Mouse (Mus musculus): ENCODE measurements around the gene Mmp2.
"Not testable (repeated sequence)": the region's sequence is repeated elsewhere in the genome, so short reads cannot be mapped to it uniquely, and the experiment has no call there.

Gene Mmp2

GRCm38 (mm10) chr8:92839161-92839560 lies 12.1 kb downstream of the Mmp2 start:
- DNase-seq = no peak

- DNase-seq = no peak
Measured at GRCm38 (mm10) chr8:92839876-92840275, 12.8 kb downstream of the Mmp2 start.

GRCm38 (mm10) chr8:92846684-92847083 lies 19.6 kb downstream of the Mmp2 start:
- DNase-seq = no peak

- DNase-seq = no peak
Measured at GRCm38 (mm10) chr8:92847299-92847698, 20.2 kb downstream of the Mmp2 start.

- DNase-seq = no peak
Measured at GRCm38 (mm10) chr8:92849261-92849660, 22.2 kb downstream of the Mmp2 start.

- DNase-seq = peak; percentile 43 to 54
Measured at GRCm38 (mm10) chr8:92850239-92850638, 23.1 kb downstream of the Mmp2 start.

GRCm38 (mm10) chr8:92851381-92851780 lies 24.3 kb downstream of the Mmp2 start:
- no peak for DNase-seq

GRCm38 (mm10) chr8:92853188-92853983 lies 26.3 kb downstream of the Mmp2 start:
- no peak for DNase-seq

- DNase-seq = no peak
Measured at GRCm38 (mm10) chr8:92854673-92855072, 27.6 kb downstream of the Mmp2 start.

GRCm38 (mm10) chr8:92855171-92855894 lies 28.2 kb downstream of the Mmp2 start, which contains the start of gene Lpcat2:
Gene Lpcat2 (plus strand): TSS chr8:92855339.
- DNase-seq = peak; percentile 24 to 35

- no peak for DNase-seq
Measured at GRCm38 (mm10) chr8:92856273-92856986, 29.3 kb downstream of the Mmp2 start.

GRCm38 (mm10) chr8:92858475-92859182 lies 31.5 kb downstream of the Mmp2 start:
- DNase-seq = no peak

- DNase-seq = no peak
Measured at GRCm38 (mm10) chr8:92861977-92862376, 34.9 kb downstream of the Mmp2 start.

- no peak for DNase-seq
Measured at GRCm38 (mm10) chr8:92870281-92870680, 43.2 kb downstream of the Mmp2 start.

- no peak for DNase-seq
Measured at GRCm38 (mm10) chr8:92872063-92872759, 45.1 kb downstream of the Mmp2 start.

GRCm38 (mm10) chr8:92875795-92876194 lies 48.7 kb downstream of the Mmp2 start:
- DNase-seq = no peak

GRCm38 (mm10) chr8:92881247-92881646 lies 54.2 kb downstream of the Mmp2 start:
- DNase-seq = no peak

GRCm38 (mm10) chr8:92883771-92884170 lies 56.7 kb downstream of the Mmp2 start:
- DNase-seq = no peak

GRCm38 (mm10) chr8:92892216-92892615 lies 65.1 kb downstream of the Mmp2 start:
- DNase-seq = not testable (repeated sequence)

GRCm38 (mm10) chr8:92893870-92894269 lies 66.8 kb downstream of the Mmp2 start:
- no peak for DNase-seq

- DNase-seq = no peak
Measured at GRCm38 (mm10) chr8:92895053-92895452, 68.0 kb downstream of the Mmp2 start.

GRCm38 (mm10) chr8:92896056-92896455 lies 69.0 kb downstream of the Mmp2 start:
- no peak for DNase-seq
